Mouse (Mus musculus) intestine, embryonic 16.5 days (tissue): Measurements from ENCODE around the gene Wls. TPM values are rescaled to one million over a fixed set of nuclear protein-coding genes. Genes with fewer than 3 reads are reported as not detected.

Source experiments
- ATAC-seq: fragments of 200-750 bp; cut with Nextera tagmentation; 2 replicates; pipeline ENCODE4 v1.8.0; 2017; ENCODE audit warnings: moderate TSS enrichment, moderate library complexity
- H3K27ac ChIP-seq: fragments of 300-500 bp; sonication (generic); 2 replicates; pipeline ENCODE4 v1.5.1; 2014; ENCODE audit warnings: mild to moderate bottlenecking, low read length
- H3K27me3 ChIP-seq: fragments of 300-500 bp; sonication (generic); replicated peaks from 2 replicates; pipeline ENCODE4 v1.6.1; 2014; ENCODE audit warnings: low read length, control low read depth, mixed read lengths; ENCODE audit not compliant: control insufficient read depth, insufficient read depth
- H3K36me3 ChIP-seq: fragments of 300-500 bp; sonication (generic); 2 replicates; pipeline ENCODE4 v1.6.1; 2014; ENCODE audit warnings: low read length, control low read depth; ENCODE audit not compliant: control insufficient read depth, insufficient read depth
- H3K4me1 ChIP-seq: fragments of 300-500 bp; sonication (generic); 2 replicates; pipeline ENCODE4 v1.6.1; 2014; ENCODE audit warnings: low read length, control low read depth, mixed read lengths; ENCODE audit not compliant: control insufficient read depth, insufficient read depth
- H3K4me2 ChIP-seq: fragments of 300-500 bp; sonication (generic); 2 replicates; pipeline ENCODE4 v1.6.1; 2014; ENCODE audit warnings: low read depth, low read length, control low read depth
- H3K4me3 ChIP-seq: fragments of 300-500 bp; sonication (generic); 2 replicates; pipeline ENCODE4 v1.5.1; 2014; ENCODE audit warnings: mild to moderate bottlenecking, low read length
- H3K9ac ChIP-seq: fragments of 300-500 bp; sonication (generic); 2 replicates; pipeline ENCODE4 v1.6.1; 2014; ENCODE audit warnings: low read depth, low read length
- H3K9me3 ChIP-seq: fragments of 300-500 bp; sonication (generic); 2 replicates; pipeline ENCODE4 v1.6.1; 2016; ENCODE audit warnings: low read length, control low read depth; ENCODE audit not compliant: control insufficient read depth
- WGBS: fragments of 180-500 bp; shearing (Covaris S2); extraction: QIAGEN DNeasy Blood & Tissue Kit; methylation state at CpG from one replicate; pipeline ENCODE4 v1.1.7; 2014; 5-methylcytosine and 5-hydroxymethylcytosine counted together
- polyA plus RNA-seq: library from polyadenylated mRNA; unstranded; fragments of >200 nt; fragmentation: Nextera tagmentation; extraction: Ambion mirVana; gene quantifications from 2 replicates; pipeline ENCODE4 v1.2.1, GENCODE M21; 2015

Wls gene
- polyA plus RNA-seq, 1 experiment from 2014 or later: 73.2 TPM

- Histone ChIP-seq H3K4me2 (no peak overlapping the region), H3K27me3 (no peaks in the 10 kb centered on the region), H3K27ac (no peak overlapping the region), H3K4me3 (no peak overlapping the region), H3K36me3 (no peaks in the 10 kb centered on the region; the same call in 1 of the 2 replicates), H3K4me1 (peaks cover 7% of the 10 kb centered on the region), H3K9me3 (no peaks in the 10 kb centered on the region), H3K9ac (no peak overlapping the region)
- WGBS: 83% methylated on average over 5 of the region's 5 CpGs
- no peak for ATAC-seq
Measured at GRCm38 (mm10) chr3:159890176-159891056, 50.9 kb downstream of the Wls start.

DNA sequence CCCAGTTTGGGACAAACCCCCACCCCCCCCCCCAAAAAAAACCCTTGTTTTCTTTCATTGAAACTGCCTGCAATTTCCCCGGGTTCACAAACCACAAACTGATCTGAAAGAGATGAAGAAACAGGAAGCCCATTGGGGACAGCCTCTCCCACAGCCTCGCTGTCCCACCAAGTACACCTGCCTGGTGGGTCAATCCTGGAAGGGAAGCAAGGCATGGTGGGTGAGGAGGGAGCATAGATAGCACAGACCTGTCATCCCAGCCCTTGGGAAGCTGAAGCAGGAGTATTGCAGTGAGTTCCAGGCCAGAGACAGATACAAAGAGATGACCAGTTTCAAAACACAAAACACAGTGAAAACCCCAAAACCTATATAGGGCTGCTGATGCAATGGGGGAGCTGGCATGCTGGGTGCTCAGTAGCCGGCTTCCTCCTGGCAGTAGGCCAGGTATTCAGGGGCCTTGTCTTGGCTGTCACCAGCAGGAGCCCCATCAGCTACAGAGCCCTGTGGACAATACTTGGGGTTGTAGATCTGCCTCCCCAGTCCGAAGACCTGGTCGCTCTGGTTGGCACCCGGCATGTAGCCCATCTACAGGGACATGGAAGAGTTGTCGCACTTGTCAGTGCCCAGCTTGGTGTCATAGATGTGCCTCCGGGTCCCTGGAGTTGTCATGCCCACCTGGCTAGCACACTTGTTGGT, 51.7 kb downstream of the Wls start:
- Histone ChIP-seq H3K36me3 (no peaks in the 10 kb centered on the region; the same call in 1 of the 2 replicates), H3K4me3 (no peak overlapping the region), H3K27me3 (no peaks in the 10 kb centered on the region), H3K9ac (no peak overlapping the region), H3K27ac (no peak overlapping the region), H3K4me2 (no peak overlapping the region), H3K4me1 (0 out of 2 replicates have a peak, but pooled peaks cover under 1% of the 10 kb centered on the region), H3K9me3 (no peaks in the 10 kb centered on the region)
- WGBS: 95% methylated on average over 8 of the region's 8 CpGs
- ATAC-seq: no peak; the same call in 1 of the 2 replicates

GRCm38 (mm10) chr3:159907329-159907728, 67.9 kb downstream of the Wls start:
- Histone ChIP-seq H3K4me3 (no peak overlapping the region), H3K4me1 (no peaks in the 10 kb centered on the region), H3K9ac (no peak overlapping the region), H3K27ac (no peak overlapping the region), H3K4me2 (no peak overlapping the region), H3K36me3 (no peaks in the 10 kb centered on the region), H3K9me3 (no peaks in the 10 kb centered on the region), H3K27me3 (no peaks in the 10 kb centered on the region)
- ATAC-seq: no peak
- WGBS: 81% methylated on average over 1 of the region's 1 CpGs

DNA sequence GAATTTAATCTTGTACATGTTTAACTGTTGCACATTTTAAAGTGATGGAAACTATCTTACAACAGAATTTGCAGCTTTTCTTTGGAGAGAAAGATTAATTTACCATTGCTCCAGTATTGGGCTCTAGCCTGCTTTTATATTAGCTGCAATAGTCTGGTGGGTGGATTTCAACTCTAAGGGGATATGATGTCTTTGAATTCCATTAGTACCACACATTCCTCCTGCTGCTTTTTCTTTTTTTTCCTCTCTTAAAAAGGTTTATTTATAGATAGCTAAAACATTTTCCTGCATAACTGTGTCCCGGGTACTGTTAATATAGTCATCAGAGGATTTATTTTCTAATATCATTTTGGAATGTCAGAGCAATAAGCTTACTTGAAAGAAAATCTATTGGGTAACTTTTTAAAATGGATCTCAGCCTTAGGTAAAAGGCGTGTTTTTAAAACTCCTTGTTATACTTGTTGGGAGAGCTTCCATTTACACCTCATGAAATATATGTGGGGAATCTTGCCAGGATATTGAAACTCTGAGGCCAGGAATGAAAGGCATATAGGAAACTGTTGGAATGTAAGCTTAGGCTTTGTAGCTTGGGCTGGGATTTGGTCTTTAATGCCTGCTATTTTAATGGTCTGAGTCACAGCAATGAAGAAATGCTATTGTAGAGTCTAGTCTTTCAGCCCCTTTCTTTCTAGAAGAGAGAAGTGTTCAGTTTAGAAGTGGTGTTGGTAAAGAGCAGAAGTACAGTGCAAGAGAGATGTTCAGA, 78.0 kb downstream of the Wls start:
- ATAC-seq: no peak
- WGBS: 75% methylated on average over 2 of the region's 2 CpGs
- H3K4me1 ChIP-seq: no peaks in the 10 kb centered on the region
- no peaks in the 10 kb centered on the region for H3K36me3 ChIP-seq
- no peak overlapping the region for H3K27ac ChIP-seq
- H3K9ac ChIP-seq: no peak overlapping the region
- H3K4me3 ChIP-seq: no peak overlapping the region
- H3K4me2 ChIP-seq: no peak overlapping the region
- no peaks in the 10 kb centered on the region for H3K27me3 ChIP-seq
- no peaks in the 10 kb centered on the region for H3K9me3 ChIP-seq

Other genes starting within 250 kb of the Wls start
- gene Rpe65, start 240.5 kb upstream of the Wls start, polyA plus RNA-seq: not detected in 2 replicates